Mouse (Mus musculus): ENCODE results near the gene Ralgps2.

GRCm38 (mm10) chr1:156780234-156781005 lies 159.0 kb downstream of the Ralgps2 start:
- TF ChIP-seq CTCF (conservative IDR thresholded peaks at IDR 0.05; ENCODE audit: insufficient read depth, insufficient read length, low read depth, low read length) (no peak), POLR2A (IDR thresholded peaks at IDR 0.05; ENCODE audit: low read depth, low read length) (no peak)
